Mouse (Mus musculus) stomach, postnatal 0 days (tissue): ENCODE data around the gene Tmem38b.

Source experiments
- CTCF ChIP-seq: IDR thresholded peaks from 2 replicates; pipeline ENCODE4 v1.5.1; 2016; ENCODE audit warnings: antibody characterized with exemption, low read depth, mild to moderate bottlenecking, moderate library complexity
- EP300 ChIP-seq: optimal IDR thresholded peaks from 2 replicates; pipeline ENCODE3; 2016; ENCODE audit warnings: antibody characterized with exemption

- no peak for TF ChIP-seq CTCF
- no peak for TF ChIP-seq EP300
Observed at GRCm38 (mm10) chr4:53904335-53904734, 78.5 kb downstream of the Tmem38b start.
